Mouse (Mus musculus) spleen, postnatal 10 days (tissue): ENCODE measurements around the gene Olfr986.
"Not testable (repeated sequence)": the region's sequence is repeated elsewhere in the genome, so short reads cannot be mapped to it uniquely, and the experiment has no call there.

Source experiments
- DNase-seq, 2 experiments: peaks; one replicate each; pipeline ENCODE4 v3.0.0; 2021 to 2022; ENCODE audit warnings: low spot score in 2 of 2

Olfr986 gene

DNA sequence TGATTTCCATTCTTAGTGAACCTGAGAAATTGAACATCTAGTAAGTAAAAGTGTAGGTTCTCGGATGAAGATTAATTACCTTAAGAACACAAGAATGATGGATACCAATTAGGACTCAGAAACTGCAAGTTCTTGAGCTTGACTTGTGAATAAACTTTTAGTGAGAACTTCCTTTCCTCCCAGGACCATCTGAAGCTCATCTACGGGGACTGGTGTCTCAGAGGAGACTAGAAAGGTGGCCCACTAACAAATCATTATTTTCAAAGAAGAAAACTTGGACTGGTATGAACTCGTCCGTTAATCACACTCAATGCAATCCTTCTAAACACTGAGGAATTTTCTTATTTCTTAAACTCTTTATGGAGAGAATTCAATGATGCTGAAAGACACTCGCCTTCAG lies at the start of gene Olfr986:
Gene Olfr986, plus strand, starts transcription at position 301 of the 400 bp plus-strand sequence.
- DNase-seq: no peak

DNA sequence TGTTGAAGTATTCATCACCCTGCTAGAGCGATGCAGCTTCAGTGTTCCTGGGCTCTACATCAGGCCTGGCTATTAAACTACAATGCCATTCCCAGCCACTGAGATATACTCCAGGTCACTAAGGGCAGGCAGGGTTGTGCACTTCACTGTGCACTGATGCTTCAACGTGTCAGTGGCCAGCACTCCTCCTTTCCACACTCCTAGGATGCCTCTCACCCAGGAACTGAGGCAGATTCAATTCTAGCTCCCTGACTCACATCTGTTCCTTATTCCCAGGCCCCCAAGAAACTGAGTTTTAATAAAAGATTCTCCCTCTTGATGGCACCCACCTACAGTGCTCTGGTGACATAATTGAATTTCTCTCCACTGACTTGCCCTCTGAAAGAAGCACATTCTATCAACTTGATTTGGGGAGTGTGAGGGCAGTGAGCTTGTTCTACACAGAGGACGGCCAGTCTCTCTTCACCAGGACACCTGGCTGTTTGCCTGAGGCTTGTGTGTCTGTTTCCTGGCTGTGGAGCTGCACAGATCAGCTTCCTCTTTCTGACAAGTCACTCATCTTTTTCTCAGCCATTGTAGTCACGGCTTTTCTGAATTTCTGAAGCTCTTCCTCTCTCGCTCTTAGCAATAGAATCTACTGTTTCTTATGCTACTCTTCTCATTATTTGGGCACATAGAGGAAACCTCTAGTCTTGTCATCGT lies 43.6 kb upstream of the Olfr986 start:
- no peak for DNase-seq

DNA sequence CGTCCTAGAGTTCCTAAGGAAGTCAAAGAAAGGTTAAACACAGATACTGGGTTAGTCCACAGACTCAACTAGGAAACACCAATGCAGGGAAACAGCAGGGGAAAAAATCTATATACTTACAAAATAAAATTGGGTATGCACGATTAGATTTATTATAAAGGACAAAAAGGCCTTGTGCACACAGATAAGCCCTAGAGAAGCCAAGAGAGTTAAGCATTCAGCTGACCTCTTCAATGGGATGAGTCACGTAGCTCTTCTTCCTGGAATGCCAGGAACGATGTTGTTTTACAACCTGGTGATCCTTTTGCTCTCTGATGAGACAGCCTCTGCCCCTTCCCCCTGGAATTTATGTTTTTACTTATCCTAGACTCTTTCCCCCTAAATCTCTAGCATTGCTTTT lies 41.2 kb upstream of the Olfr986 start:
- DNase-seq: no peak

- no peak for DNase-seq
Observed at GRCm38 (mm10) chr9:40141544-40141943, 39.2 kb upstream of the Olfr986 start.

GRCm38 (mm10) chr9:40155118-40155644 lies 25.5 kb upstream of the Olfr986 start:
- no peak for DNase-seq

DNA sequence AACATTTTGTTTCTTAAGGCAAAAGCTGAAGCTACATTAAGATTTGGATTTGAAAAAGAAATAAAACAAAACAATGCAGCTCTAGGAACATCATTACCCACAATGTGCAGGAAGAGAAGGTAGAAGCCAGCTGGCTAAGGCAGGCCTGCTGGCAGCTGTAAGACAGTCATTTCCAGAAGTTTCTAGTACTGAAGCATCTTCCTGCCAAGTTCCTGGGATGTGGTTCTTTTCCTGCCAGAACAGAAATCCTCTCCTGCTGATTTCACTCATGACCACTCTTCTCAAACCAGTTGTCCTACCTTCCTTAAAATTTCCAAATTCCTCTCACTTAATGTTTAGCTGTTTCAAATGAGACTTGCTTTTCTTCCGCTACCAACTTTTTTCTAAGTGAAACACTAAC lies 14.3 kb upstream of the Olfr986 start:
- no peak for DNase-seq

GRCm38 (mm10) chr9:40177017-40177416 lies 3.7 kb upstream of the Olfr986 start:
- DNase-seq: no peak

DNA sequence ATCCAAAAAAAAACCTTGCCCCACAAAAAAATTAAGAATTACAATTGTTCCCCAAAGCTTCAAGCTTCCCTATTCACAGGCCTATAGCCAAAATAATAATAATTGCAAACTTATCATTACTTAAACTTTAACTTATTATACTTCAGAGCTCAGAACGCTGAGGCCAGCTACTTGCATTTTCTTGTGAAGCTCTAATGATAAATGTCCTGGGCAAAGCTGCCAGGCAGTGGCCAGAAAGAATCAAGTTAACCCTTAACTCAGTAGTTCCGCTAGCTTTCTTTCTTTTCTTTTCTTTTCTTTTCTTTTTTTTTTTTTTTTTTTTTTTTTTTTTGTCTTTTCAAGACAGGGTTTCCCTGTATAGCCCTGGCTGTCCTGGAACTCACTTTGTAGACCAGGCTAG lies 4.4 kb downstream of the Olfr986 start:
- not testable (repeated sequence) for DNase-seq

GRCm38 (mm10) chr9:40191086-40191876 lies 10.6 kb downstream of the Olfr986 start:
- no peak for DNase-seq

DNA sequence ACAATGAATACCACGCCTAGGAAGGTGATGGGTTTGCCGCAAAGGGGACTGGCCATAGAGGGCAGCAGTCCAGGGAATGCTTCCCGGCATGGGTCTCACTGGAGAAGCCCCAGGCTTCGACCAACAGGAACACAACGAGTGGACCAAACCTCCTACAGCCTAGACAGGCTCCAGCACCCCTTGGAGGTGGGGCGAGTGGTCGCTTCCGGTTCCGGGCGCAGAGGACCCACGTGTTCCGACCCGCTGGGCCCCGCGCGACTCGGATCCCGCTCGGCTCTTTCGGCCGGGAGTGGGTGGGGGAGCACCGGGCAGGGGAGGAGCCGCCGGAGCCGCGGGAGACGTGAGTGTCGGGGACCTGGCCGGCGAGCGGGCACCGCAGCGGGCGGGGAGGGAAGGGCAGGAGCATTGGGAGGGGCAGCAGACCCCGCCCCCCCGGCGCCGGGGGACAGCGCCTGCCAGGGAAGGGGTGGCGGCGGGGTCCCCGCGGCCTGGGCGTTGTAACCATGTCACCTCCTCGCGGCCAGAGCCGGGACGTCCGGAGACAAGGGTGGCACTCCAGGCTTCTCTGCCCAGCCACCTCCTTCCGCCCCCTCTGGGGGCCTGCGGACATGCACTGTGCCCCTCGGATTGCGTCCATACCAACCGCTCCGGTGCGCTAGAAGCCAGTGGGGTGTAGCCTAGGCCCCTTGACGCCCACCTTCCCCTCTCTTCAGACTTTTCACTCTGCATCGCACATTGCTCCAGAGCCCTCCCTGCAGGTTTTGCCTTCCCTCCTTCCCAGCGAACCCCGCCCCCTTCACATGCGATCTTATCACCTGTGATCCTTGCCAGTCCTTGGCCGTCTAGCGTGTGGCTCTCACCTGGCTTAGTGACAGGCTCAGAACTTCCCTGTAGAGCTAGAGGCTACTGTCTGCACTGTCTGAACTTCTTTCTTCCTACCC lies 11.6 kb downstream of the Olfr986 start, which contains the start of gene Zfp202:
Gene Zfp202, plus strand, starts transcription at position 219 of the 941 bp plus-strand sequence.
- peak; percentile 40 to 73 for DNase-seq

DNA sequence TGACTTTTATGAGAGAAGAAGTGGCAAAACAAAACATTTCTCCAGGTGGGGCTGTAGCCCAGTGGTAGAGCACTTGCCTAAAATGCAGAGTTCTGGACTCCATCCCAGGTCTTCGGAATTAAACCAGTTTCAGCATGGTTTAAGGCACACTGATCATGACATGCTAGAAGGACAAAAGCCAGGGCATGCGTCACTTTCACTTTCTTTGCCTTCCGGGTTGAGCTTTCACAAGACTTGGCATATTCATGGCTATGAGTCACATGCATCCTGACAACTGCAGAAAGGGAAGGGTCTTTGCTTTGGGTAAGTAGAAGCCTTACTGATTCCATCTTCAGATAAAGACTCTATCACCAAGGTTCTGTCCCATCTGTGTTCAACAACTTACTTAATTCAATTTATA lies 15.3 kb downstream of the Olfr986 start:
- DNase-seq: no peak

- DNase-seq: no peak
Observed at GRCm38 (mm10) chr9:40206546-40206950, 25.8 kb downstream of the Olfr986 start.

DNA sequence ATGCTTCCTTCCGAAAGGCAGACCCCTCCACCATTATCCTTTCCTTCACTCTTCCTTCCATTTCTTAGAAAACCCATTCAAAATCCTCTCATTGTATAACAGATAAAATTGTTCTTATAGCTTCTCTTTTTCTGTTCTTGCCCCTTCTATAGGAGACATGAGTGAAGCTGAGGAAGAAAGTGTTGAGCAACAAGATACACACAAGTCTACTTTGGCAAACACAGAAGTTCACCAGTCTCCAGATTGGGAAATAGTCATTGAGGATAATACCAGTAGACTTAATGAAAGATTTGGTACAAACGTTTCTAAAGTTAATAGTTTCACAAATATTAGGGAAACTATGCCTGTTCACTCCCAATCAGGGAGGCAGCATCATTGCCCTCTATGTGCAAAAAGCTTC lies 30.0 kb downstream of the Olfr986 start:
- no peak for DNase-seq

DNA sequence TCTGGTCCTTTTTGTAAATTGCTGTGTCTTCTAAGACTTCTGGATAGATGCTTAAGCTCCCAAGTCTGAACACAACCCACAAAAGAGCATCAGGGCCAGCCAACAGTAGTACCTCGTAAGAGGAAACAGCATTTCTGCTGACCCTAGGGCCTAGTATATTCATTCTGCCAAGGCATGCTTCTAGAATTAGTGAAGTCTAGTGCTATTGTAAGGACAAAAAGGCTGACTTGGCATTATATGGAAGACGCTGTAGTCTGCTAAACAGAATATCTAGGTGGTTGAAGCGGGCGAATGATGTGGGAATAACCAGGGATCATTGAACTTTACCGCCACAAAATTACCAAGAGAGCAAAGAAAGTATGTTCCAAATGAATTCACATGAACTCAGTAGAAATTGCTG lies 33.3 kb downstream of the Olfr986 start:
- DNase-seq: no peak

DNA sequence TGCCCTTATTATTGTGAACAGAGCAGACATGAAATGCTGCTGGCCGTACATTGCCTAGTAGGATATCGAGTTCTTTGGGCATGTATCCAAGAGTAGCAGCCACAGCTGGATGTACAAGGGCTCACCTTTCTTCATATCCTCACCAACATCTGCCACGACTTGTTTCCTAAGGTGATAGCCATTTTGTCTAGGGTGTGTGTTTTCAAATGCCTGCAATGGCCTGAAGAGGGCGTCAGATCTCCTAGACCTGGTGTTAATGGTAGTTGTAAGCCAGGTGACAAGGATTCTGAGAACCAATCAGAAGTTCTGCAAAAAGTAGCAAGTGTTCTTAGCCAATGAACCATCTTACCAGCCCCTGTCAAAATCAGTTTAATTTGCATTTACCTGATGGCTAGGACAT lies 35.9 kb downstream of the Olfr986 start:
- no peak for DNase-seq

- DNase-seq: no peak
Observed at GRCm38 (mm10) chr9:40224289-40224688, 43.6 kb downstream of the Olfr986 start.

- peak in 1 of 2 experiments; percentile 17 for DNase-seq
Observed at GRCm38 (mm10) chr9:40227874-40228789, 47.4 kb downstream of the Olfr986 start.

DNA sequence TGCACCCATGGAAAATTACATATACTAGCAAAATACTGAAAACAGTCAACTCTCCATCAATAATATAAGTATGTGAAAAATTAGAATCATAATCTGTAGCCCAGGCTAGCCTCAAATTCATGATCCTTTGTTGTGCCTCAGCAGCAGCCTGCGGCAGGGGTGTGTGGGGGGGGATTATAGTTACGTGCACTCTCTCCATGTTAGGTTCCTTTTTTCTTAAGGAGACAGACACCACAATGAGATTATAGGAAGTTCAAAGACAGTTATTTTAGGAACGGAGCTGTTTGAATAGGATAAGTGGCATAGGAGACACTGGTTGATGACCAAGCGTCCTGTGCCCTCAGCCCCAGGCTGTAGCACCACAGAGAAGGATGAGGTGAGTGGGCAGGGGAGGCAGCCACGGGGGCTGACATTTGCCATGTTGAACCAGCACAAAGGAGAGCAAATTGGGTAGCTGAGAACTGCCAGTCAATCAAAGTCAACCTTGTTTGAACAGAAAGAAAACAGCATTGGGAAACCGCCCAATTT lies 48.1 kb downstream of the Olfr986 start:
- DNase-seq: no peak

- DNase-seq: no peak
Observed at GRCm38 (mm10) chr9:40229479-40229878, 48.8 kb downstream of the Olfr986 start.

DNA sequence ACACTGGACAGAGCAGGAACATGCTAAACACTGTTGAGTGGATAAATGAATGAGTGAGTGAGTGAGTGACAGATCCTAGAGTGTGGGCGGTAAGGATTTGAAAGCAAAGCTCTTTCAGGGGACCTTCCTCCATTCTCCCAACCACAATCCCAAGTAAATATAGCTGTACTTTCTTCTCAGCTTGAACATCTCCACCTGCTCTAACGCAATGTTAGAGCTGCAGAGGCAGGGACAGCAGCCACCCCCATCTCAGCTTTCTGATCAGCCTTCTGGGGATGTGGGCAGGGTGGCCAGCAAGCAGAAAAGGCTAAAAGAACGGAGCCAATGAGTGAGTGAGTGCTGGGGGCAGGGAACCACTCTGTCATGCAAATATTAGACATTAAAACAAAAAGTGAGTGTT lies 50.3 kb downstream of the Olfr986 start:
- DNase-seq: no peak
